Mouse (Mus musculus) limb, embryonic 15.5 days (tissue): ENCODE results near the gene Nf1. TPM values are rescaled to one million over a fixed set of nuclear protein-coding genes. Genes with fewer than 3 reads are reported as not detected.

Source experiments
- ATAC-seq: fragments of 200-750 bp; cut with Nextera tagmentation; 2 replicates; pipeline ENCODE4 v1.8.0; 2017; ENCODE audit warnings: low read depth, moderate TSS enrichment; ENCODE audit not compliant: insufficient number of reproducible peaks, low FRiP score, low TSS enrichment
- H3K27ac ChIP-seq: fragments of 300-500 bp; sonication (generic); 2 replicates; pipeline ENCODE4 v1.5.1; 2015; ENCODE audit warnings: moderate library complexity, mild to moderate bottlenecking, inconsistent platforms
- H3K27me3 ChIP-seq: fragments of 300-500 bp; sonication (generic); 2 replicates; pipeline ENCODE4 v1.6.1; 2015; ENCODE audit warnings: inconsistent platforms
- H3K36me3 ChIP-seq: fragments of 300-500 bp; sonication (generic); 2 replicates; pipeline ENCODE4 v1.6.1; 2015; ENCODE audit warnings: inconsistent platforms
- H3K4me1 ChIP-seq: fragments of 300-500 bp; sonication (generic); 2 replicates; pipeline ENCODE4 v1.6.1; 2015; ENCODE audit warnings: inconsistent platforms
- H3K4me2 ChIP-seq: fragments of 300-500 bp; sonication (generic); 2 replicates; pipeline ENCODE4 v1.6.1; 2015; ENCODE audit warnings: mild to moderate bottlenecking, inconsistent platforms
- H3K4me3 ChIP-seq: fragments of 300-500 bp; sonication (generic); 2 replicates; pipeline ENCODE4 v1.5.1; 2015; ENCODE audit warnings: mild to moderate bottlenecking, inconsistent platforms
- H3K9ac ChIP-seq: fragments of 300-500 bp; sonication (generic); 2 replicates; pipeline ENCODE4 v1.6.1; 2015; ENCODE audit warnings: inconsistent platforms
- H3K9me3 ChIP-seq: fragments of 300-500 bp; sonication (generic); 2 replicates; pipeline ENCODE4 v1.6.1; 2016; ENCODE audit warnings: inconsistent platforms
- WGBS: fragments of 180-500 bp; shearing (Covaris S2); methylation state at CpG from one replicate; pipeline ENCODE4 v1.1.7; 2015; 5-methylcytosine and 5-hydroxymethylcytosine counted together
- polyA plus RNA-seq: library from polyadenylated mRNA; unstranded; fragments of >200 nt; fragmentation: Nextera tagmentation; extraction: Ambion mirVana; gene quantifications from 2 replicates; pipeline ENCODE4 v1.2.1, GENCODE M21; 2015

Gene Nf1
- polyA plus RNA-seq, 1 experiment from 2014 or later = 5.2 TPM

- H3K27ac ChIP-seq = no peak overlapping the region
Observed at GRCm38 (mm10) chr11:79335077-79335476, 4.4 kb upstream of the Nf1 start.

GRCm38 (mm10) chr11:79336722-79337267 is 2.7 kb upstream of the Nf1 start:
- H3K36me3 ChIP-seq = no peaks in the 10 kb centered on the region
- H3K27me3 ChIP-seq = no peaks in the 10 kb centered on the region
- no peaks in the 10 kb centered on the region for H3K9me3 ChIP-seq
- no peak overlapping the region for H3K9ac ChIP-seq
- H3K4me3 ChIP-seq = no peak overlapping the region
- H3K4me2 ChIP-seq = no peak overlapping the region
- ATAC-seq = no peak
- peaks cover 16% of the 10 kb centered on the region for H3K4me1 ChIP-seq
- no peak overlapping the region for H3K27ac ChIP-seq
- 90% methylated on average over 5 of the region's 5 CpGs for WGBS

More at GRCm38 (mm10) chr11:79335077-79335476, 4.4 kb upstream of the Nf1 start:
- no peak for ATAC-seq
- H3K36me3 ChIP-seq = no peaks in the 10 kb centered on the region
- no peaks in the 10 kb centered on the region for H3K9me3 ChIP-seq
- peaks cover 5% of the 10 kb centered on the region; the same call in 1 of the 2 replicates for H3K4me1 ChIP-seq
- H3K9ac ChIP-seq = no peak overlapping the region
- H3K4me3 ChIP-seq = no peak overlapping the region
- WGBS = 90% methylated on average over 6 of the region's 6 CpGs
- H3K27me3 ChIP-seq = no peaks in the 10 kb centered on the region
- H3K4me2 ChIP-seq = no peak overlapping the region

GRCm38 (mm10) chr11:79338621-79339020 is 872 bp upstream of the Nf1 start:
- Histone ChIP-seq H3K4me3 (peak overlapping the region; percentile 91), H3K27ac (peak overlapping the region; percentile 94), H3K27me3 (no peaks in the 10 kb centered on the region), H3K4me2 (peak overlapping the region; percentile 62), H3K36me3 (peaks cover 8% of the 10 kb centered on the region; the same call in 1 of the 2 replicates), H3K9ac (peak overlapping the region; percentile 91), H3K9me3 (no peaks in the 10 kb centered on the region), H3K4me1 (peaks cover 16% of the 10 kb centered on the region)
- 48% methylated on average over 4 of the region's 4 CpGs for WGBS
- no peak for ATAC-seq

GRCm38 (mm10) chr11:79339808-79340781 is 602 bp downstream of the Nf1 start:
- H3K27me3 ChIP-seq = no peaks in the 10 kb centered on the region
- no peaks in the 10 kb centered on the region for H3K9me3 ChIP-seq
- peak overlapping the region; percentile 91 for H3K4me3 ChIP-seq
- peak overlapping the region; percentile 62 for H3K4me2 ChIP-seq
- H3K36me3 ChIP-seq = peaks cover 8% of the 10 kb centered on the region; the same call in 1 of the 2 replicates
- peak; percentile 62 for ATAC-seq
- peak overlapping the region; percentile 94 for H3K27ac ChIP-seq
- peak overlapping the region; percentile 91 for H3K9ac ChIP-seq
- peaks cover 16% of the 10 kb centered on the region for H3K4me1 ChIP-seq
- under 1% methylated on average over 40 of the region's 63 CpGs for WGBS

DNA sequence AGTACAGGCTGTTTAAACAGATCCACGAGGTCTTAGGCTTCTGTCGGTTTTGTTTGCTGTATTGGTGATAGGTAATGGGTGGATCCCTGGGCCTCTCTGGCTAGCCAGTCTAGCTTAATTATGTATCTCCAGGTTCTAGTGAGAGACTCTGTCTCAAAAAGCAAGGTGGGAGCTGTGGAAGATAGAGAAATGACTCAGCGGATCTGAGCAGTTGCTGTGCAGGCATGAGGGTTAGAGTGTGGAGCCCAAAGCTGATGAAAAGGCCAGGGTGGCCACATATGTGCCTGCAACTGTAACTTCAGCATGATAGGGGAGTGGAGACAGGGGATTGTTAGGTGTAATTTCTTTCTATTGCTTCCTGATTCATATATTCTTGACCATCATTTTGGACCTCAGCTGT is 17.5 kb downstream of the Nf1 start:
- 90% methylated on average over 3 of the region's 3 CpGs for WGBS
- no peaks in the 10 kb centered on the region for H3K27me3 ChIP-seq
- H3K36me3 ChIP-seq = no peaks in the 10 kb centered on the region
- ATAC-seq = no peak
- no peak overlapping the region for H3K4me3 ChIP-seq
- H3K4me2 ChIP-seq = no peak overlapping the region
- no peak overlapping the region for H3K27ac ChIP-seq
- H3K4me1 ChIP-seq = peaks cover 8% of the 10 kb centered on the region; the same call in 1 of the 2 replicates
- H3K9ac ChIP-seq = no peak overlapping the region
- H3K9me3 ChIP-seq = no peaks in the 10 kb centered on the region

GRCm38 (mm10) chr11:79357397-79357796 is 17.9 kb downstream of the Nf1 start:
- Histone ChIP-seq H3K4me2 (no peak overlapping the region), H3K4me1 (peaks cover 8% of the 10 kb centered on the region; the same call in 1 of the 2 replicates), H3K27me3 (no peaks in the 10 kb centered on the region), H3K36me3 (no peaks in the 10 kb centered on the region), H3K9me3 (no peaks in the 10 kb centered on the region), H3K9ac (no peak overlapping the region), H3K4me3 (no peak overlapping the region), H3K27ac (no peak overlapping the region)
- ATAC-seq = no peak
- 94% methylated on average over 1 of the region's 1 CpGs for WGBS

DNA sequence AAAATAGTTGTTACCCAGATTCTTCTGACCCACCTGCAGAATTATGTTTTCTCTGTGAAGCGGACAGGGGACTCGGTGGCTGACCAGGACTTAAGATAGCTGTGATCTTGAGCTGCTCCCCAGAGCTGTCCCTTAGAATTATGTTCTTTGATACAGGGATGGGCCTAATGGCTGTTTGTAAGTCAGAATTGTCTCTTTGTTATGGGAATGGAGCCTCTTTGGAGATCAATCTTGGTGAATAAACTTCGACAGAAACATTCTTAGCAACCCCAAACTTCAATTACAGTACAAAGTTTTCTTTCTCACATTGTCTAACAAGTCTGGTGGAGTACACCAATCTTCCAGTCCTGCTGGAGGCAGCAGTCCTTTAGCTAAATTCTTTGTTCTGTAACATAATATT is 25.5 kb downstream of the Nf1 start:
- Histone ChIP-seq H3K27me3 (no peaks in the 10 kb centered on the region), H3K4me3 (no peak overlapping the region), H3K9ac (no peak overlapping the region), H3K4me1 (peaks cover 12% of the 10 kb centered on the region; the same call in 1 of the 2 replicates), H3K36me3 (no peaks in the 10 kb centered on the region; the same call in 1 of the 2 replicates), H3K9me3 (no peaks in the 10 kb centered on the region), H3K27ac (no peak overlapping the region), H3K4me2 (no peak overlapping the region)
- no peak for ATAC-seq
- WGBS = 92% methylated on average over 3 of the region's 3 CpGs

GRCm38 (mm10) chr11:79366284-79366683 is 26.8 kb downstream of the Nf1 start:
- H3K27ac ChIP-seq = no peak overlapping the region
- ATAC-seq = no peak
- no peaks in the 10 kb centered on the region; the same call in 1 of the 2 replicates for H3K36me3 ChIP-seq
- H3K9me3 ChIP-seq = no peaks in the 10 kb centered on the region
- 55% methylated on average over 8 of the region's 8 CpGs for WGBS
- H3K4me1 ChIP-seq = peaks cover 12% of the 10 kb centered on the region; the same call in 1 of the 2 replicates
- no peak overlapping the region for H3K4me2 ChIP-seq
- no peaks in the 10 kb centered on the region for H3K27me3 ChIP-seq
- H3K9ac ChIP-seq = no peak overlapping the region
- H3K4me3 ChIP-seq = no peak overlapping the region

DNA sequence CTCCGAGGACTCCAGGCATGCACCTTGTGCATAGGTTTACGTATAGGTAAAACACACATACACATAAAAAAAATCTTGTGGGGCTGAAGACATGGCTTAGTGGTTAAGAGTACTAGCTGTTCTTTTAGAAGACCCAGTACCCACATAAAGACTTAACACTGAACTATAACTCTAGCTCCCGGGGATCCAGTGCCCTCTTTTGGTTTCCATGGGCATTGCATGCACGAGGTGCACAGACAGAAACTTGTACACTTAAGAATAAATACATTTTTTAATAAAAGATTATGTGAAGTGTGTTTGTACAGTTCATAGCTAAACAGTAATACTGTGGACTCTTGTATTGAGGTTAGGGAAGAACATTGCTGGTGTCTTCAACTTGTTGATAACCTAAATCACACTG is 33.5 kb downstream of the Nf1 start:
- Histone ChIP-seq H3K4me2 (no peak overlapping the region), H3K9ac (no peak overlapping the region), H3K4me1 (no peaks in the 10 kb centered on the region), H3K9me3 (no peaks in the 10 kb centered on the region), H3K27ac (no peak overlapping the region), H3K4me3 (no peak overlapping the region), H3K36me3 (no peaks in the 10 kb centered on the region), H3K27me3 (no peaks in the 10 kb centered on the region)
- WGBS = 96% methylated on average over 4 of the region's 4 CpGs
- no peak for ATAC-seq

- no peaks in the 10 kb centered on the region for H3K9me3 ChIP-seq
- peaks cover 27% of the 10 kb centered on the region; the same call in 1 of the 2 replicates for H3K36me3 ChIP-seq
- H3K9ac ChIP-seq = no peak overlapping the region
- no peak for ATAC-seq
- 77% methylated on average over 3 of the region's 3 CpGs for WGBS
- no peaks in the 10 kb centered on the region for H3K4me1 ChIP-seq
- no peak overlapping the region for H3K4me3 ChIP-seq
- no peak overlapping the region for H3K4me2 ChIP-seq
- no peak overlapping the region for H3K27ac ChIP-seq
- H3K27me3 ChIP-seq = no peaks in the 10 kb centered on the region
Observed at GRCm38 (mm10) chr11:79398336-79398735, 58.8 kb downstream of the Nf1 start.

DNA sequence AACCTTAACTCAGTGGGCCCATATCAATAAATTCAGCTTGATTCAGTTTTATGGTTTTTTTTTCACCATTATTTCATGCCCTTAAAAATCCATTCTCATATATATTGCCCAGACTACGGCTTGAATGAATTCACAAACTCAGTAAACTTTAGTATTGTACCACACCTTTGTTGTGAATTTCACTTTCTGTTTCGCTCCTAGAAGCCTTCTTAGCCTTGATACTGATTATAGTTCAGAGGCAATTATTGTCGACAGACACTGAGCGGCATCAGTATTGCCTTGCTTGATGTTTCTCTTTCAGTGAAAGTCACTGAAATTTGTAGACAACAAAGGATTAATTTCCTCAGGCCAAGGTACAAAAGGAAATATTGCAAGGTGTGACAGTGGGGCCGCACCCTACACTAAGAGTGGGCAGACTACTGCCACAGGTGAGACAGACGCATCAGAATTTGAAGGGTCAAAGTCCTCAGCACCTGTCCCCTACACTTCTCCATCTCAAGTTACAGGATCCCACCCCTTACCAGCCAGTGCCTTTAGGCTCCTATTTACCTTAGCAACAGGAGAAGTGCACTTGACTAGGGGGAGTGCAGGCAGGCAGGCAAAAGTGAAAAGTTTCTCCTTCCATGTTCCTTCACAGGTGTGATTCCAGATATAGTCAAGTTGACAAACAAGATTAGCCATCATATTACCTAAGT is 64.3 kb downstream of the Nf1 start:
- Histone ChIP-seq H3K27ac (no peak overlapping the region), H3K9me3 (no peaks in the 10 kb centered on the region), H3K27me3 (no peaks in the 10 kb centered on the region), H3K9ac (no peak overlapping the region), H3K36me3 (peaks cover 19% of the 10 kb centered on the region; the same call in 1 of the 2 replicates), H3K4me1 (no peaks in the 10 kb centered on the region), H3K4me2 (no peak overlapping the region), H3K4me3 (no peak overlapping the region)
- WGBS = 92% methylated on average over 6 of the region's 6 CpGs
- ATAC-seq = no peak
